Mouse (Mus musculus): ENCODE measurements at regions not wholly inside any gene's neighbourhood (a gene's known extent, or its start where the extent isn't known, plus 50 kb on each side); places are given as distances from the start of the nearest gene placed in this dataset.

- in situ Hi-C loops (cut with MboI) = no loop called here
Observed at GRCm38 (mm10) chr4:142638733-142639339, 399.6 kb upstream of the Kazn start.

GRCm38 (mm10) chr4:142638057-142638456 lies 398.9 kb upstream of the Kazn start:
- in situ Hi-C loops (cut with MboI) = no loop called here

- in situ Hi-C loops (cut with MboI) = no loop called here
Observed at GRCm38 (mm10) chr4:142634398-142634797, 395.2 kb upstream of the Kazn start.

GRCm38 (mm10) chr4:142633667-142634350 lies 394.6 kb upstream of the Kazn start:
- in situ Hi-C loops (cut with MboI) = no loop called here

GRCm38 (mm10) chr4:142626503-142627194 lies 387.4 kb upstream of the Kazn start:
- in situ Hi-C loops (cut with MboI) = no loop called here

- in situ Hi-C loops (cut with MboI) = no loop called here
Observed at GRCm38 (mm10) chr4:142625456-142625855, 386.3 kb upstream of the Kazn start.

- in situ Hi-C loops (cut with MboI) = no loop called here
Observed at GRCm38 (mm10) chr4:142622151-142622861, 383.1 kb upstream of the Kazn start.

- in situ Hi-C loops (cut with MboI) = no loop called here
Observed at GRCm38 (mm10) chr4:142619396-142619795, 380.2 kb upstream of the Kazn start.

GRCm38 (mm10) chr4:142618770-142619169 lies 379.6 kb upstream of the Kazn start:
- in situ Hi-C loops (cut with MboI) = no loop called here

- in situ Hi-C loops (cut with MboI) = no loop called here
Observed at GRCm38 (mm10) chr4:142617676-142618075, 378.5 kb upstream of the Kazn start.

GRCm38 (mm10) chr4:142616901-142617300 lies 377.7 kb upstream of the Kazn start:
- in situ Hi-C loops (cut with MboI) = no loop called here

GRCm38 (mm10) chr4:142605098-142605497 lies 365.9 kb upstream of the Kazn start:
- in situ Hi-C loops (cut with MboI) = no loop called here

- in situ Hi-C loops (cut with MboI) = no loop called here
Observed at GRCm38 (mm10) chr4:142597214-142597613, 358.0 kb upstream of the Kazn start.

- in situ Hi-C loops (cut with MboI) = no loop called here
Observed at GRCm38 (mm10) chr4:142589084-142589741, 350.0 kb upstream of the Kazn start.

- in situ Hi-C loops (cut with MboI) = no loop called here
Observed at GRCm38 (mm10) chr4:142588418-142589083, 349.4 kb upstream of the Kazn start.

GRCm38 (mm10) chr4:142587345-142588035 lies 348.3 kb upstream of the Kazn start:
- in situ Hi-C loops (cut with MboI) = no loop called here

- in situ Hi-C loops (cut with MboI) = no loop called here
Observed at GRCm38 (mm10) chr4:142578536-142578935, 339.3 kb upstream of the Kazn start.

GRCm38 (mm10) chr4:142577519-142577918 lies 338.3 kb upstream of the Kazn start:
- in situ Hi-C loops (cut with MboI) = no loop called here

GRCm38 (mm10) chr4:142574528-142574927 lies 335.3 kb upstream of the Kazn start:
- in situ Hi-C loops (cut with MboI) = no loop called here

GRCm38 (mm10) chr4:142570712-142571111 lies 331.5 kb upstream of the Kazn start:
- in situ Hi-C loops (cut with MboI) = no loop called here

GRCm38 (mm10) chr4:142568556-142568955 lies 329.4 kb upstream of the Kazn start:
- in situ Hi-C loops (cut with MboI) = no loop called here

All from mature B cell (primary cell).